ENCODE assay signal across 8 mouse cellular contexts in the genomic region with DNA sequence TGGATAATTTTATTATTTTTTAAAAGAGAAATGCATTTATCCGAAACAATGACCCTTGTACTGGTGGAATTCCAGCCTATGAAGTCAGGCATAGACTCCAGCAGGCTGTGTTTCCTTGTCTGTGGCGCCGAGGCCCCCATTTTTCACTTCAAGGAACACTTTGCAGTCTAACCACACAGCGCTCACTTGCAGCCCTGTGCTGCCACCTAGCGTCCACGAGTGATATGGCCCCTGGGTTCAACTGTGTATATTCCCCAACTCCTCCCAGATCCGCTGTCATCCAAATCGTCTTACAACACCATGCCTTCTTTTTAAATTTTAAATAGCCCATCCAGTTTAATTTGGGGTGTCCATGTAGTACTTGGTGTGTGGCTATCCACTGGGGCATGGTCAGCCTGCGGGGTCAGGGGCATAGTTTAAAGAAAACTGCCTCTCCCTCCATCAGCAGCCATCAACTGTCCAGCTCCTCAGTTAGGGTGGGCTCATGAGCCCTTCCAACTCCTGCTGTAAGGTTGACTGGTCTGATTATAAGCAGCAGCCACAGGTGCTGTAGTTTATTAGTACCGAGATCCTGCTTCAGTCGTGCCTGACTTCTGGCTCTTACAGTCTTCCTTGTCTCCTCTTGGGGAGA. TPM values are rescaled to one million over a fixed set of nuclear protein-coding genes. Genes with fewer than 3 reads are reported as not detected.
DNase-seq lines count a peak whose midpoint lies in the region; ATAC-seq and TF ChIP-seq lines count a peak whose summit lies in the region.

No protein-coding gene starts in this region.

- 0 out of 2 replicates have a peak overlapping the region, but pooled peaks have one; percentile 10 for H3K4me2 ChIP-seq in forebrain, embryonic 16.5 days (ENCODE audit: low read length)
- H3K4me2 ChIP-seq in neural tube, embryonic 15.5 days = peak overlapping the region; percentile 27

- H3K27me3 ChIP-seq in forebrain, embryonic 16.5 days (replicated peaks; ENCODE audit: control insufficient read depth, insufficient read depth, low read length) = no peaks in the 10 kb centered on the region
- H3K27me3 ChIP-seq in neural tube, embryonic 15.5 days (replicated peaks) = no peaks in the 10 kb centered on the region

- in situ Hi-C loops in ES-E14 (cut with MboI; ENCODE audit: low sequenced_read_pairs in 2 of 2, unreplicated experiment in 2 of 2) = loop anchor here in 1 of 2 experiments (10.0 kb wide), 3 partner anchors 121 to 281 kb away; a partner anchor contains a TSS

- no peak overlapping the region for H3K27ac ChIP-seq in ES-E14 (ENCODE audit: insufficient read depth, low read depth, low read length, poor library complexity, severe bottlenecking)
- H3K27ac ChIP-seq in forebrain, embryonic 16.5 days (ENCODE audit: low read length) = no peak overlapping the region
- no peak overlapping the region for H3K27ac ChIP-seq in neural tube, embryonic 15.5 days (replicated peaks)

- peak; percentile 95 for ATAC-seq in forebrain, embryonic 16.5 days
- ATAC-seq in neural tube, embryonic 15.5 days (ENCODE audit: low FRiP score) = peak; percentile 91

- intact Hi-C loops in heart, postnatal 36 days (cut with DNase I) = loop anchor here (1.0 to 10.0 kb wide), 4 partner anchors 116 to 339 kb away; a partner anchor contains a TSS

- H3K36me3 ChIP-seq in ES-E14 (ENCODE audit: control insufficient read depth, insufficient read depth, low read length, poor library complexity, severe bottlenecking) = no peaks in the 10 kb centered on the region
- H3K36me3 ChIP-seq in forebrain, embryonic 16.5 days (ENCODE audit: control insufficient read depth, insufficient read depth) = no peaks in the 10 kb centered on the region
- no peaks in the 10 kb centered on the region for H3K36me3 ChIP-seq in neural tube, embryonic 15.5 days

- no peak overlapping the region for H3K9ac ChIP-seq in ES-E14 (ENCODE audit: insufficient read depth, low read depth, low read length, poor library complexity, severe bottlenecking)
- no peak overlapping the region for H3K9ac ChIP-seq in forebrain, embryonic 16.5 days (replicated peaks; ENCODE audit: low read depth, low read length)
- 0 out of 2 replicates have a peak overlapping the region, but pooled peaks have one; percentile 17 for H3K9ac ChIP-seq in neural tube, embryonic 15.5 days (replicated peaks)

- no peaks in the 10 kb centered on the region for H3K9me3 ChIP-seq in ES-E14 (ENCODE audit: control insufficient read depth, insufficient read depth, low read depth, low read length)
- H3K9me3 ChIP-seq in forebrain, embryonic 16.5 days (ENCODE audit: control insufficient read depth, low read length) = no peaks in the 10 kb centered on the region
- no peaks in the 10 kb centered on the region for H3K9me3 ChIP-seq in neural tube, embryonic 15.5 days (replicated peaks)

- peaks cover 0 to 5% of the 10 kb centered on the region in 2 experiments; a peak in 1 of 4 replicates for H3K4me1 ChIP-seq in ES-E14 (ENCODE audit: control insufficient read depth in 2 of 2, insufficient read depth in 2 of 2, low read length in 2 of 2, poor library complexity in 1 of 2)
- H3K4me1 ChIP-seq in forebrain, embryonic 16.5 days (replicated peaks; ENCODE audit: control insufficient read depth, insufficient read depth, low read length) = no peaks in the 10 kb centered on the region
- H3K4me1 ChIP-seq in neural tube, embryonic 15.5 days = no peaks in the 10 kb centered on the region

- no peak overlapping the region for H3K4me3 ChIP-seq in ES-E14 (ENCODE audit: insufficient read depth in 1 of 2, low read depth in 1 of 2, low read length in 2 of 2, poor library complexity in 1 of 2, severe bottlenecking in 1 of 2)
- H3K4me3 ChIP-seq in forebrain, embryonic 16.5 days (replicated peaks; ENCODE audit: low read length) = no peak overlapping the region
- H3K4me3 ChIP-seq in neural tube, embryonic 15.5 days (replicated peaks) = no peak overlapping the region

- peak; percentile 85 for DNase-seq in ES-E14 (ENCODE audit: low read depth, low spot score)
- DNase-seq in cerebellum, adult 11-12 months = peak; percentile 68
- DNase-seq in heart, postnatal 36 days = peak; percentile 85 to 91
- DNase-seq in layer of hippocampus, adult 18-20 months (ENCODE audit: low spot score in 2 of 2) = peak; percentile 82 to 95
- DNase-seq in lung, adult 18-20 months = peak; percentile 82 to 84
- DNase-seq in testis, postnatal 14 days (ENCODE audit: low spot score) = peak; percentile 79

- 9% methylated on average over 11 of the region's 11 CpGs for WGBS in forebrain, embryonic 16.5 days
- 11% methylated on average over 11 of the region's 11 CpGs for WGBS in neural tube, embryonic 15.5 days

TF ChIP-seq in ES-E14, 5 proteins besides CTCF, POLR2A, EP300 and RAD21:
- TF ChIP-seq ZC3H11A (IDR thresholded peaks at IDR 0.05; ENCODE audit: borderline replicate concordance, low read depth, low read length) = peak; percentile 97; the same call in 1 of the 2 replicates
- 0 out of 2 replicates have a peak, but pooled peaks have one; percentile 27 for TF ChIP-seq ZNF384 (IDR thresholded peaks at IDR 0.05; ENCODE audit: low read depth, low read length)
- TF ChIP-seq MAFK (IDR thresholded peaks at IDR 0.05; ENCODE audit: insufficient read depth, low read depth, low read length) = no peak

RNA-seq across cellular contexts. Expression of a gene that starts 22.7 kb away (rescaled TPM):
- 0.22 TPM in 1 of 2 replicates, not detected in the other for total RNA-seq in ES-E14 (2012; rRNA removed)
- 3.0 and 3.6 TPM in 2 replicates for polyA plus RNA-seq in forebrain, embryonic 16.5 days (2015; fragmentation: Nextera tagmentation; extraction: Ambion mirVana)
- total RNA-seq in heart, postnatal 36 days (2021) = 10 to 100 TPM in 1 of 2 experiments, 1 to 10 TPM in 1; 7.1 to 14.5 TPM
- total RNA-seq in layer of hippocampus, adult 18-20 months (2021) = 1 to 10 TPM; 3.6 to 4.2 TPM
- 3.9 and 4.7 TPM in 2 replicates for polyA plus RNA-seq in neural tube, embryonic 15.5 days (2015; fragmentation: Nextera tagmentation; extraction: Ambion mirVana)

RNA-seq across cellular contexts. Expression of a gene that starts 56.9 kb away (rescaled TPM):
- total RNA-seq in ES-E14 (2012; rRNA removed) = 1.1 and 1.3 TPM in 2 replicates
- 1.1 and 1.3 TPM in 2 replicates for polyA plus RNA-seq in forebrain, embryonic 16.5 days (2015; fragmentation: Nextera tagmentation; extraction: Ambion mirVana)
- total RNA-seq in heart, postnatal 36 days (2021) = 1 to 10 TPM; 1.4 to 2.5 TPM
- total RNA-seq in layer of hippocampus, adult 18-20 months (2021) = 1 to 10 TPM; 3.9 to 4.2 TPM
- 1.6 and 10.9 TPM in 2 replicates for polyA plus RNA-seq in neural tube, embryonic 15.5 days (2015; fragmentation: Nextera tagmentation; extraction: Ambion mirVana)
